Mouse (Mus musculus): Measurements from ENCODE around the gene Apbb2. TPM values are rescaled to one million over a fixed set of nuclear protein-coding genes. Genes with fewer than 3 reads are reported as not detected.

The Apbb2 gene
- total and polyA plus RNA-seq, 3 experiments = 0.34 to 0.40 (median 0.34) TPM

GRCm38 (mm10) chr5:66627805-66628204 lies 9.2 kb upstream of the Apbb2 start:
- no peak for TF ChIP-seq USF1 (IDR thresholded peaks at IDR 0.05; ENCODE audit: low read depth, low read length)
- TF ChIP-seq RAD21 (IDR thresholded peaks at IDR 0.05; ENCODE audit: low read depth, low read length) = no peak
- no peak for TF ChIP-seq MXI1 (IDR thresholded peaks at IDR 0.05; ENCODE audit: low read depth, low read length)
- no peak for TF ChIP-seq BHLHE40 (IDR thresholded peaks at IDR 0.05; ENCODE audit: low read depth, low read length)
- TF ChIP-seq SIN3A (IDR thresholded peaks at IDR 0.05; ENCODE audit: low read length) = no peak
- no peak for TF ChIP-seq MAFK (IDR thresholded peaks at IDR 0.05; ENCODE audit: insufficient replicate concordance, low read length)
- no peak for TF ChIP-seq KAT2A (IDR thresholded peaks at IDR 0.05; ENCODE audit: insufficient replicate concordance, low read length)
- TF ChIP-seq PAX5 (IDR thresholded peaks at IDR 0.05; ENCODE audit: low read length) = no peak
- in situ Hi-C loops (cut with MboI; ENCODE audit: low pct_ligation_motif_present, low pct_unique_long_range_greater_than_20kb, low sequenced_read_pairs) = no loop called here
- DNase-seq (ENCODE audit: extremely low read depth) = no peak
- H3K4me2 ChIP-seq (ENCODE audit: insufficient read depth, low read depth, poor library complexity, severe bottlenecking) = no peak overlapping the region
- H3K4me3 ChIP-seq (replicated peaks in 1 of 3; ENCODE audit: low read depth in 2 of 3, low read length in 2 of 3, poor library complexity in 1 of 3) = no peak overlapping the region
- H3K4me1 ChIP-seq (ENCODE audit: control insufficient read depth in 1 of 2, insufficient read depth in 2 of 2) = no peaks in the 10 kb centered on the region
- no peaks in the 10 kb centered on the region for H3K79me2 ChIP-seq (replicated peaks; ENCODE audit: control insufficient read depth, extremely low read depth, insufficient read depth, poor library complexity, severe bottlenecking)
- no peaks in the 10 kb centered on the region for H3K36me3 ChIP-seq (replicated peaks in 1 of 2; ENCODE audit: control insufficient read depth in 1 of 2, insufficient read depth in 1 of 2, low read length in 1 of 2)
- H3K27ac ChIP-seq (ENCODE audit: insufficient read depth, low read depth) = no peak overlapping the region
- dilution Hi-C loops (cut with MboI; ENCODE audit: extremely low pct_ligation_motif_present, extremely low pct_unique_long_range_greater_than_20kb, low sequenced_read_pairs) = no loop called here
- no peaks in the 10 kb centered on the region for H3K27me3 ChIP-seq (replicated peaks)
- peaks cover 2% of the 10 kb centered on the region for H3K9me3 ChIP-seq (replicated peaks; ENCODE audit: low read length)
- no peak overlapping the region for H3K9ac ChIP-seq (ENCODE audit: insufficient read depth, low read depth)

- Histone ChIP-seq H3K79me2 (replicated peaks; ENCODE audit: control insufficient read depth, extremely low read depth, insufficient read depth, poor library complexity, severe bottlenecking) (no peaks in the 10 kb centered on the region), H3K4me1 (ENCODE audit: control insufficient read depth in 1 of 2, insufficient read depth in 2 of 2) (no peaks in the 10 kb centered on the region), H3K4me2 (ENCODE audit: insufficient read depth, low read depth, poor library complexity, severe bottlenecking) (no peak overlapping the region), H3K9ac (ENCODE audit: insufficient read depth, low read depth) (no peak overlapping the region), H3K36me3 (replicated peaks in 1 of 2; ENCODE audit: control insufficient read depth in 1 of 2, insufficient read depth in 1 of 2, low read length in 1 of 2) (no peaks in the 10 kb centered on the region), H3K4me3 (replicated peaks in 1 of 3; ENCODE audit: low read depth in 2 of 3, low read length in 2 of 3, poor library complexity in 1 of 3) (no peak overlapping the region), H3K27ac (ENCODE audit: insufficient read depth, low read depth) (no peak overlapping the region), H3K27me3 (replicated peaks) (no peaks in the 10 kb centered on the region), H3K9me3 (replicated peaks; ENCODE audit: low read length) (peaks cover 14% of the 10 kb centered on the region)
- no peak for DNase-seq (ENCODE audit: extremely low read depth)
- in situ Hi-C loops (cut with MboI; ENCODE audit: low pct_ligation_motif_present, low pct_unique_long_range_greater_than_20kb, low sequenced_read_pairs) = no loop called here
- no peak for TF ChIP-seq POLR2AphosphoS2 (IDR thresholded peaks at IDR 0.05; ENCODE audit: low read depth, low read length)
- TF ChIP-seq TCF12 (IDR thresholded peaks at IDR 0.05; ENCODE audit: low read depth, low read length) = no peak
- no peak for TF ChIP-seq ZNF384 (IDR thresholded peaks at IDR 0.05; ENCODE audit: low read depth, low read length)
- no peak for TF ChIP-seq CHD2 (IDR thresholded peaks at IDR 0.05; ENCODE audit: low read length)
- no peak for TF ChIP-seq SIN3A (IDR thresholded peaks at IDR 0.05; ENCODE audit: low read length)
- TF ChIP-seq POLR2A (IDR thresholded peaks at IDR 0.05; ENCODE audit: low read depth, low read length) = no peak
- TF ChIP-seq E2F4 (IDR thresholded peaks at IDR 0.05; ENCODE audit: insufficient replicate concordance, low read depth, low read length) = no peak
- no peak for TF ChIP-seq ETS1 (conservative IDR thresholded peaks at IDR 0.05; ENCODE audit: low read depth, low read length)
- no peak for TF ChIP-seq TBP (conservative IDR thresholded peaks at IDR 0.05; ENCODE audit: low read depth, low read length)
- TF ChIP-seq PAX5 (IDR thresholded peaks at IDR 0.05; ENCODE audit: low read length) = no peak
- TF ChIP-seq JUND (conservative IDR thresholded peaks at IDR 0.05; ENCODE audit: low read depth, low read length) = no peak
- dilution Hi-C loops (cut with MboI; ENCODE audit: extremely low pct_ligation_motif_present, extremely low pct_unique_long_range_greater_than_20kb, low sequenced_read_pairs) = no loop called here
Observed at GRCm38 (mm10) chr5:66620191-66620625, 1.6 kb upstream of the Apbb2 start.

Measured in CH12.LX (cell line).